Mouse (Mus musculus) heart, embryonic 11.5 days (tissue): ENCODE results near the gene Arhgap15. TPM values are rescaled to one million over a fixed set of nuclear protein-coding genes. Genes with fewer than 3 reads are reported as not detected.

ENCODE experiments used
- ATAC-seq: fragments of 200-750 bp; cut with Nextera tagmentation; replicated peaks from 2 replicates; pipeline ENCODE4 v1.8.0; 2017; ENCODE audit warnings: moderate library complexity; ENCODE audit not compliant: insufficient number of reproducible peaks, low FRiP score, low TSS enrichment
- H3K27ac ChIP-seq: fragments of 300-500 bp; sonication (generic); 2 replicates; pipeline ENCODE4 v1.5.1; 2014; ENCODE audit warnings: mild to moderate bottlenecking, low read depth, low read length
- H3K27me3 ChIP-seq: fragments of 300-500 bp; sonication (generic); 2 replicates; pipeline ENCODE4 v1.6.1; 2014; ENCODE audit warnings: mild to moderate bottlenecking, low read length, mixed read lengths; ENCODE audit not compliant: control insufficient read depth, insufficient read depth
- H3K36me3 ChIP-seq: fragments of 300-500 bp; sonication (generic); 2 replicates; pipeline ENCODE4 v1.6.1; 2014; ENCODE audit warnings: mild to moderate bottlenecking, low read length, moderate library complexity, mixed read lengths; ENCODE audit not compliant: control insufficient read depth, insufficient read depth
- H3K4me1 ChIP-seq: fragments of 300-500 bp; sonication (generic); 2 replicates; pipeline ENCODE4 v1.6.1; 2014; ENCODE audit warnings: low read length; ENCODE audit not compliant: control insufficient read depth, insufficient read depth
- H3K4me2 ChIP-seq: fragments of 300-500 bp; sonication (generic); 2 replicates; pipeline ENCODE4 v1.6.1; 2014; ENCODE audit warnings: mild to moderate bottlenecking, moderate library complexity
- H3K4me3 ChIP-seq: fragments of 300-500 bp; sonication (generic); 2 replicates; pipeline ENCODE4 v1.5.1; 2014; ENCODE audit warnings: low read depth, low read length
- H3K9ac ChIP-seq: fragments of 300-500 bp; sonication (generic); 2 replicates; pipeline ENCODE4 v1.6.1; 2014; ENCODE audit warnings: mild to moderate bottlenecking, low read depth, low read length, moderate library complexity
- H3K9me3 ChIP-seq: fragments of 300-500 bp; sonication (generic); replicated peaks from 2 replicates; pipeline ENCODE4 v1.6.1; 2016; ENCODE audit warnings: low read length; ENCODE audit not compliant: control insufficient read depth
- WGBS: fragments of 180-500 bp; shearing (Covaris S2); extraction: QIAGEN DNeasy Blood & Tissue Kit; methylation state at CpG from one replicate; pipeline ENCODE4 v1.1.7; 2014; ENCODE audit not compliant: insufficient replicate concordance; 5-methylcytosine and 5-hydroxymethylcytosine counted together
- polyA plus RNA-seq: library from polyadenylated mRNA; unstranded; fragments of >200 nt; fragmentation: Nextera tagmentation; extraction: Ambion mirVana; gene quantifications from 2 replicates; pipeline ENCODE4 v1.2.1, GENCODE M21; 2014

Arhgap15 gene
- polyA plus RNA-seq, 1 experiment from 2014 or later, result 0.43 TPM

DNA sequence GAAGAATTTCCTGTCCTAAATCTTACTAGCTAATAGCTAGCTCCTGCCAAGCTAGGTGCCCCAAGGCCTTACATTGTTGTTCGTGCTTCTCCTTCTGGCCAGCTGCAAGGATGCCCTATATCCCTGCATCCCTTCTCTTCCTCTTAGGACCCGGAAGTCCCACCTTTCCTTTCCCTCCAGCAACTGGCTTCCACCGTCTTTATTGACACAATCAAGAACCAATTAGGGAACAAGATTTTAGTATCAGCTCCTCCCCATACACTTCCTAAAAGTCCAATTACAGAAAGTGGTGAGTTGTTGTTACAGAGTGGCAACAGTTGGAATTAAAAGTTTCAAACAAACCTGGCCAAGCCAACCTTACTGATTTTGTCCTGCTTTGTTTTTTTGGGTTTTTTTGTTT lies 183.1 kb downstream of the Arhgap15 start:
- H3K27ac ChIP-seq, result no peak overlapping the region
- ATAC-seq, result no peak
- no peaks in the 10 kb centered on the region for H3K4me1 ChIP-seq
- no peaks in the 10 kb centered on the region for H3K9me3 ChIP-seq
- H3K4me2 ChIP-seq, result no peak overlapping the region
- H3K9ac ChIP-seq, result no peak overlapping the region
- H3K27me3 ChIP-seq, result no peaks in the 10 kb centered on the region
- no peaks in the 10 kb centered on the region for H3K36me3 ChIP-seq
- H3K4me3 ChIP-seq, result no peak overlapping the region
- 75% methylated on average over 3 of the region's 3 CpGs for WGBS

DNA sequence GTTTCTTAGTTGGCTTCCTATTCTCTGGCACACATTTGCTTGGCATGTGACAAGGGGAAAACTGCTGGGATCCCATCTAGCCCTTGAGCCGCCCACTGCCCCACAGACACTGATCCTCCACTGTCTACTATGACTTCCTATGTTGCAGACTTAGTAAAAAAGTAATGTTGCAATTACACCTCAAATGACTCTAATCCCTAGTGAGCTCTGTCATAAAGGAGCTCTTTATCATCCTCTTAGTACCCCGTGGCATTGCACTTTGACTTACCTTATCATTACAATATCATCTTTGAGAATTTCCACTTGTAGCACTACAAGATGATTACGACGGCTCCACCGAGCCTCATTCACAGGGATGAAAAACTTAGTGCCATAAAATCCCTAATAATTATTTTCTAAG lies 190.6 kb downstream of the Arhgap15 start:
- no peak for ATAC-seq
- Histone ChIP-seq H3K27me3 (no peaks in the 10 kb centered on the region), H3K4me3 (no peak overlapping the region), H3K4me2 (no peak overlapping the region), H3K4me1 (no peaks in the 10 kb centered on the region), H3K27ac (no peak overlapping the region), H3K36me3 (no peaks in the 10 kb centered on the region), H3K9ac (no peak overlapping the region), H3K9me3 (no peaks in the 10 kb centered on the region)
- 81% methylated on average over 5 of the region's 5 CpGs for WGBS

DNA sequence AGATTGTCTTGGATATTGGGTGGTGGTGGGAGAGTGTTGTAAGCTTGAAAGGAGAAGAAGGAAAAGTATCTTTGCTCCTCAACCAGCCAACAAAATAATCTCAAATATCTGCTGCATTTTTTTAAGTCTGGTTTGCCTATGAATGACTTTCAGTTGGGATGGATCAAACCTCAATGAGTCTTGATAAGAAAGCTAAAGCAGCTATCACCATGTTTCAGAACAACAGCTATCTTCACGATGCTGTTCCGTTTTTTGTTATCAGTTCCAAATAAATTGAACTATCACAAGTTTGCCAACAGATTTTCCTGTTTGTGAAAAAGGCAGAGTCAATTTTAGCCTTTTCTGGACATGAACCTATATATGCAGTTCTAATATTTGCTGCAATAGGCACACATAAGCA lies 197.1 kb downstream of the Arhgap15 start:
- no peak overlapping the region for H3K4me2 ChIP-seq
- H3K4me3 ChIP-seq, result no peak overlapping the region
- H3K9me3 ChIP-seq, result no peaks in the 10 kb centered on the region
- no peaks in the 10 kb centered on the region for H3K4me1 ChIP-seq
- no peak overlapping the region for H3K27ac ChIP-seq
- no peaks in the 10 kb centered on the region for H3K27me3 ChIP-seq
- no peak for ATAC-seq
- no peak overlapping the region for H3K9ac ChIP-seq
- H3K36me3 ChIP-seq, result no peaks in the 10 kb centered on the region
- WGBS, result 71% methylated on average over 2 of the region's 2 CpGs

DNA sequence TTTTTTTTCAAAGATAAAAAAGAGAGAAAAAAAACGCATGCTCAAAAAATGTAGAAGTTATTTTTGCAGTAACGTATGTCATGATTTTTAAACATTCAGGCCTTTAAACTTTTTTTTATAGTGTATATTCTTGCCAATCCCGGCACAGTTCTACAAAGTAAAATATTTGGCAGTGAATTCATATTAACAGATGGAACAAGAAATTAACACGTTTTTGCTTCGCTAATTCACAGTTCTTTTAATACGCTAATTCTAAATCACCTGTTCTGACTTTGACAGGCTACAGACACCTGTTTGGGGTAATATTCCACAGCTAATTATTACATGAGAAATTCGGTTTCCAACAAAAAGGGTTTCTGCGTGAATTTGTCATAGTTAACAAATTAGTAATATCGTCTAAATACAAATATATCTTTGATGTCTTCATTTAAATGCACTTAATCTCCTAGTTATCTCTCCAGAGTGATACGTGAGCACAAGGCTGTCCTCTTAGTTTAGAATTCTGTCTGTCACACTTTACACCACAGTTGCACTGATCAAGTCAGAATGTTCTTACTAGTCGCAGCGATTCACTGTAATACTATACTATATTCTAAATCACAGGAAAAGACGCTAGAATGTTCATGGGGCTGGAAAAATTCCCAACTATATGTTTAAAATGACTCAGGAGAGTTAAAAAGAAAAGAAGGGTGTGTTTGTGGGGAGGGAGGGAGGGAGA lies 201.3 kb downstream of the Arhgap15 start:
- Histone ChIP-seq H3K4me2 (no peak overlapping the region), H3K9ac (no peak overlapping the region), H3K9me3 (no peaks in the 10 kb centered on the region), H3K36me3 (no peaks in the 10 kb centered on the region), H3K27me3 (no peaks in the 10 kb centered on the region), H3K27ac (no peak overlapping the region), H3K4me3 (no peak overlapping the region), H3K4me1 (no peaks in the 10 kb centered on the region)
- no peak for ATAC-seq
- WGBS, result 78% methylated on average over 13 of the region's 13 CpGs

DNA sequence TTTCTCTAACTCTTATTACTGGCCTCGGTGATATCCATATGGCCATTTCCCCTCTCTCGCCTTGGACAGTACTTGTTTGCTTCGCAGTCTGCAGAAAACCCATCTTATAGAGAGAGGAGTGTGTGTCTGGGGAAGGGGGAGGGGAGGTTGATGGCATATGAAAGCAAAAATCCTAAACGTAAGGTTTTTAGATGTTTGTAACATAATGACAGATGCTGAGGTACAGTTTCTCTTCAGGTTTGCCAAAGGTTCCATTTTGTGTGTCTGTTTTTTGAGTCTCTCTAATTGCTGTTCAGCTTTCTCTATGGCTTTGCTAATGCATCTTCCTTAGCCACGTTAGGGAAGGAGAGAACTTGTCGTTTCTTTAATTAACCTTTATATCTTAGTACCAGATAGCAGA lies 202.1 kb downstream of the Arhgap15 start:
- Histone ChIP-seq H3K4me3 (no peak overlapping the region), H3K4me2 (no peak overlapping the region), H3K27me3 (no peaks in the 10 kb centered on the region), H3K27ac (no peak overlapping the region), H3K9me3 (no peaks in the 10 kb centered on the region), H3K4me1 (no peaks in the 10 kb centered on the region), H3K36me3 (no peaks in the 10 kb centered on the region), H3K9ac (no peak overlapping the region)
- no peak for ATAC-seq
- WGBS, result 70% methylated on average over 6 of the region's 6 CpGs

DNA sequence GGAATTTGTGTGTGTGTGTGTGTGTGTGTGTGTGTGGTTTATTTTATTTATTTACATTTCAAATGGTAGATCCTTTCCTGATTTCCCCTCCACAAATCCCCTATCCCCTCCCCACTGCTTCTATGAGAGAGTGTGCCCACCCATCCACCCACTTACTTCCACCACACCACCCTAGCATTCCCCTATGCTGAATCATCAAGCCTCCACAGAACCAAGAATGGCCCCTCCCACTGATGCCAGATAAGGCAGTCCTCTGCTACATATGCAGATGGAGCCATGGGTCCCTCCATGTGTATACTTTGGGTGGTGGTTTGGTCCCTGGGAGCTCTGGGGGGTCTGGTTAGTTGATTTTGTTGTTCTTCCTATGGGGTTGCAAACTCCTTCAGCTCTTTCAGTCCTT lies 210.6 kb downstream of the Arhgap15 start:
- no peaks in the 10 kb centered on the region for H3K9me3 ChIP-seq
- no peak overlapping the region for H3K4me3 ChIP-seq
- H3K4me1 ChIP-seq, result no peaks in the 10 kb centered on the region
- ATAC-seq, result no peak
- no peaks in the 10 kb centered on the region for H3K36me3 ChIP-seq
- H3K9ac ChIP-seq, result no peak overlapping the region
- H3K27me3 ChIP-seq, result no peaks in the 10 kb centered on the region
- no peak overlapping the region for H3K4me2 ChIP-seq
- no peak overlapping the region for H3K27ac ChIP-seq

DNA sequence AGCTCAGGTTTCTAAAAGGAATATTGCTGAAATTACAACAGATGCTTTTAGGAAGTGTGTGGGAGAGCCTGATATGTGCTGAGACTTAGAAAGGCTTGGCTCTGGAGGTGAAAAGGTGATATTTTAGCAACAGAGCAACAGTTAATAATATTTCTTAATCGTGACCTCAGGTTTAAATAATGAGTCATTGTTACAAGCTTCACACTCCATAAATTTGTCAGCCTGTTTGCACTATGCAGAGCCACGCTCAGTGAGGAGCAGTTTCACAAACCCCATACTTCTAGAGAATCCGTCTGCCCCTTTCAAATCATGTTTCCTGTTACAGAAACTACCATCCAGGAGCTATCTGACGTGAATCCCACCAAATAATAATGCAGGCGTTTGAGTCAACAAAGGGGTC lies 213.8 kb downstream of the Arhgap15 start:
- H3K4me3 ChIP-seq, result no peak overlapping the region
- H3K27me3 ChIP-seq, result no peaks in the 10 kb centered on the region
- 66% methylated on average over 5 of the region's 5 CpGs for WGBS
- H3K4me2 ChIP-seq, result no peak overlapping the region
- ATAC-seq, result no peak
- H3K9me3 ChIP-seq, result no peaks in the 10 kb centered on the region
- H3K4me1 ChIP-seq, result no peaks in the 10 kb centered on the region
- H3K36me3 ChIP-seq, result no peaks in the 10 kb centered on the region
- H3K9ac ChIP-seq, result no peak overlapping the region
- no peak overlapping the region for H3K27ac ChIP-seq

DNA sequence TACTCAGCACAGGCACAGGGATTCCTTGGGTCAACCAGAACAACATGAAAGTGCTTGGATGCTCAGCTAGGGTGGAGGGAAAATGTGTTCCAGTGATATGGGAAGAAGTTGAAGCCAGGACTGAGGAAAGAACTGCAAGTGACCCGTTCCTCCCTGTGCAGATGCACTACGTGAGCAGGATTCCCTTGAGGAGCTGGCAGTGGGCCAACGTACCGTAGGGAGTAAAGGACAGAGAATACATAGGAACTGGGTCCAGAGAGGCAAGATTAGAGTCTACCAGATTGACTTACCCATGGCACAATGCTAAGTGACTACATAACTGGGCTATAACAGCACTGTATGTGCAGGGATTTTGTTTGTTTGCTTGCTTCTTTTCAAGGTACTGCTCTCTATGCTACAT lies 220.0 kb downstream of the Arhgap15 start:
- no peak overlapping the region for H3K4me3 ChIP-seq
- no peaks in the 10 kb centered on the region for H3K36me3 ChIP-seq
- H3K9ac ChIP-seq, result no peak overlapping the region
- no peak overlapping the region for H3K27ac ChIP-seq
- no peak for ATAC-seq
- no peaks in the 10 kb centered on the region for H3K4me1 ChIP-seq
- no peak overlapping the region for H3K4me2 ChIP-seq
- no peaks in the 10 kb centered on the region for H3K27me3 ChIP-seq
- H3K9me3 ChIP-seq, result no peaks in the 10 kb centered on the region
- 44% methylated on average over 4 of the region's 4 CpGs for WGBS

DNA sequence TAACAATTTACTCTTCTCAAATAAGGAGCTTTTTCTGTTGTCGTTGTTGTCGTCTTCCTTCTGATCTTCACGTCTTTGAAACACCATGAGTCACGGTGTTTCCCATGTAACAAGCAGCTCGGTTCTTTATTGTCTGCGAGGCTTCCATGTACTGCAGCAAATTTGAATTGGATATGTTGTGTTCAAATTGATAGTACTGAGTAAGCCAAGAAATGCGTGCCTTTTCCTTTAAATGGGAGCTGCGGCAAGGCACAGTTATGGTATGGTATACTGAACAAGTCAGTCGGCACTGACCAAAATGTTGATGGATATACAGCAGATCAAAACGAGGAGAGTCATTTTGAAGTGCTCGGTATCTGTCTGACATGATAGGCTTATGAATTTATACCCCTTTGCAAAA lies 229.1 kb downstream of the Arhgap15 start:
- no peak for ATAC-seq
- no peaks in the 10 kb centered on the region for H3K9me3 ChIP-seq
- 83% methylated on average over 11 of the region's 11 CpGs for WGBS
- H3K27ac ChIP-seq, result no peak overlapping the region
- H3K9ac ChIP-seq, result no peak overlapping the region
- H3K4me3 ChIP-seq, result no peak overlapping the region
- no peaks in the 10 kb centered on the region for H3K36me3 ChIP-seq
- no peaks in the 10 kb centered on the region for H3K27me3 ChIP-seq
- H3K4me1 ChIP-seq, result no peaks in the 10 kb centered on the region
- H3K4me2 ChIP-seq, result no peak overlapping the region
